Mouse (Mus musculus) intestine, embryonic 16.5 days (tissue): ENCODE results near the gene Dcdc2b. TPM values are rescaled to one million over a fixed set of nuclear protein-coding genes. Genes with fewer than 3 reads are reported as not detected.

Experiments used
- ATAC-seq: fragments of 200-750 bp; cut with Nextera tagmentation; 2 replicates; pipeline ENCODE4 v1.8.0; 2017; ENCODE audit warnings: moderate TSS enrichment, moderate library complexity
- H3K27ac ChIP-seq: fragments of 300-500 bp; sonication (generic); 2 replicates; pipeline ENCODE4 v1.5.1; 2014; ENCODE audit warnings: mild to moderate bottlenecking, low read length
- H3K27me3 ChIP-seq: fragments of 300-500 bp; sonication (generic); replicated peaks from 2 replicates; pipeline ENCODE4 v1.6.1; 2014; ENCODE audit warnings: low read length, control low read depth, mixed read lengths; ENCODE audit not compliant: control insufficient read depth, insufficient read depth
- H3K36me3 ChIP-seq: fragments of 300-500 bp; sonication (generic); 2 replicates; pipeline ENCODE4 v1.6.1; 2014; ENCODE audit warnings: low read length, control low read depth; ENCODE audit not compliant: control insufficient read depth, insufficient read depth
- H3K4me1 ChIP-seq: fragments of 300-500 bp; sonication (generic); 2 replicates; pipeline ENCODE4 v1.6.1; 2014; ENCODE audit warnings: low read length, control low read depth, mixed read lengths; ENCODE audit not compliant: control insufficient read depth, insufficient read depth
- H3K4me2 ChIP-seq: fragments of 300-500 bp; sonication (generic); 2 replicates; pipeline ENCODE4 v1.6.1; 2014; ENCODE audit warnings: low read depth, low read length, control low read depth
- H3K4me3 ChIP-seq: fragments of 300-500 bp; sonication (generic); 2 replicates; pipeline ENCODE4 v1.5.1; 2014; ENCODE audit warnings: mild to moderate bottlenecking, low read length
- H3K9ac ChIP-seq: fragments of 300-500 bp; sonication (generic); 2 replicates; pipeline ENCODE4 v1.6.1; 2014; ENCODE audit warnings: low read depth, low read length
- H3K9me3 ChIP-seq: fragments of 300-500 bp; sonication (generic); 2 replicates; pipeline ENCODE4 v1.6.1; 2016; ENCODE audit warnings: low read length, control low read depth; ENCODE audit not compliant: control insufficient read depth
- WGBS: fragments of 180-500 bp; shearing (Covaris S2); extraction: QIAGEN DNeasy Blood & Tissue Kit; methylation state at CpG from one replicate; pipeline ENCODE4 v1.1.7; 2014; 5-methylcytosine and 5-hydroxymethylcytosine counted together
- polyA plus RNA-seq: library from polyadenylated mRNA; unstranded; fragments of >200 nt; fragmentation: Nextera tagmentation; extraction: Ambion mirVana; gene quantifications from 2 replicates; pipeline ENCODE4 v1.2.1, GENCODE M21; 2015

The Dcdc2b gene
- polyA plus RNA-seq, 1 experiment from 2014 or later, result 1.7 TPM

DNA sequence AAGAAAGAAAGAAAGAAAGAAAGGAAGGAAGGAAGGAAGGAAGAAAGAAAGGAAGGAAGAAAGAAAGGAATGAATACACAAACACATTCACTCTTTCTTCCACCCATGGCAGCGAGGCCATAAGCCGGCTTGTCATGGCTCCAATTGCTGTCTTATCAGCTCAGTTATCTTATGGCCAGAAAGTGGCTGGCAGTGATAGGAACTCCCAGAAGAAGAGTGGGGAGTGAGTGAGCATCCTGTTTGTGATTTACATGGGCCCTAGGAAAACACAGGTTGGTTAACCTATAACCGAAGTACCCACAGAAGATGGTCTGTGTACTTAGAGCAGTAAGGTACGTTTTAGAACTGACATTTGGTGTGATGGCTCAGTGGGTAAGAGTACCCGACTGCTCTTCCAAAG, 52.9 kb downstream of the Dcdc2b start:
- H3K27ac ChIP-seq, result no peak overlapping the region
- H3K27me3 ChIP-seq, result no peaks in the 10 kb centered on the region
- H3K4me1 ChIP-seq, result peaks cover 14% of the 10 kb centered on the region
- H3K4me3 ChIP-seq, result no peak overlapping the region
- no peaks in the 10 kb centered on the region for H3K36me3 ChIP-seq
- no peak for ATAC-seq
- H3K9ac ChIP-seq, result no peak overlapping the region
- 66% methylated on average over 5 of the region's 5 CpGs for WGBS
- no peak overlapping the region for H3K4me2 ChIP-seq
- no peaks in the 10 kb centered on the region for H3K9me3 ChIP-seq

Other genes starting within 250 kb of the Dcdc2b start
- 13.6 and 14.0 TPM in 2 replicates for gene Zbtb8a, start 236.1 kb downstream of the Dcdc2b start, polyA plus RNA-seq
- 1.1 and 1.2 TPM in 2 replicates for gene Zbtb8b, start 173.4 kb downstream of the Dcdc2b start, polyA plus RNA-seq
- 24.5 and 24.7 TPM in 2 replicates for gene Bsdc1, start 152.7 kb downstream of the Dcdc2b start, polyA plus RNA-seq
- gene Tssk3, start 123.2 kb downstream of the Dcdc2b start, polyA plus RNA-seq, result not detected in 2 replicates
- not detected in 2 replicates for gene Fam229a, start 123.1 kb downstream of the Dcdc2b start, polyA plus RNA-seq
- 289 and 312 TPM in 2 replicates for gene Marcksl1, start 100.7 kb downstream of the Dcdc2b start, polyA plus RNA-seq
- 196 and 207 TPM in 2 replicates for gene Hdac1, start 71.5 kb downstream of the Dcdc2b start, polyA plus RNA-seq
- 6.1 and 7.9 TPM in 2 replicates for gene Lck, start 40.6 kb downstream of the Dcdc2b start, polyA plus RNA-seq
- gene Fam167b, start 35.7 kb downstream of the Dcdc2b start, polyA plus RNA-seq, result 2.3 and 2.4 TPM in 2 replicates
- gene Eif3i, start 13.6 kb downstream of the Dcdc2b start, polyA plus RNA-seq, result 255 and 274 TPM in 2 replicates
- gene Tmem234, start 13.6 kb downstream of the Dcdc2b start, polyA plus RNA-seq, result 180 and 186 TPM in 2 replicates
- 24.3 and 31.2 TPM in 2 replicates for gene Iqcc, start 4.8 kb upstream of the Dcdc2b start, polyA plus RNA-seq
- gene Ccdc28b, start 9.7 kb upstream of the Dcdc2b start, polyA plus RNA-seq, result 42.7 and 44.6 TPM in 2 replicates
- 54.9 and 55.7 TPM in 2 replicates for gene Txlna, start 26.8 kb upstream of the Dcdc2b start, polyA plus RNA-seq
- 14.4 and 15.2 TPM in 2 replicates for gene Kpna6, start 58.5 kb upstream of the Dcdc2b start, polyA plus RNA-seq
- 9.2 and 10.6 TPM in 2 replicates for gene Tmem39b, start 82.6 kb upstream of the Dcdc2b start, polyA plus RNA-seq
- 62.2 and 62.6 TPM in 2 replicates for gene Khdrbs1, start 128.0 kb upstream of the Dcdc2b start, polyA plus RNA-seq
- gene Ptp4a2, start 197.0 kb upstream of the Dcdc2b start, polyA plus RNA-seq, result 277 and 289 TPM in 2 replicates